Mouse (Mus musculus): Measurements from ENCODE around the gene Dlg1.
"Not testable (repeated sequence)": the region's sequence is repeated elsewhere in the genome, so short reads cannot be mapped to it uniquely, and the experiment has no call there.

DNA sequence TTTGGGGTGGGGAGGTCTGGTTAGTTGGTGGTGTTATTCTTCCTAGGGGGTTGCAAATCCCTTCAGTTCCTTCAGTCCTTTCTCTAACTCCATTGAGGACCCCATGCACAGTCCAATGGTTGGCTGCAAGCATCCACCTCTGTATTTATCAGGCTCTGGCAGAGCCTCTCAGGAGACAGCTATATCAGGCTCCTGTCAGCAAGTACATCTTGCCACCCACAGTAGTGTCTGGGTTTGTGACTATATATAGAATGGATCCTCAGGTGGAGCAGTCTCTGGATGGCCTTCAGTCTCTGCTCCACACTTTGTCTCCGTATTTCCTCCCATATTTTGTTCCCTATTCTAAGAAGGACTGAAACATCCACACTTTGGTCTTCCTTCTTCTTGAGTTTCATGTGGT, 67.7 kb downstream of the Dlg1 start:
- not testable (repeated sequence) for TF ChIP-seq CTCF, POLR2A (IDR thresholded peaks at IDR 0.05; ENCODE audit: insufficient read depth, low read depth, low read length)

Measured in olfactory bulb, adult 2 months (tissue).